Mouse (Mus musculus): ENCODE data around the gene Methig1. TPM values are rescaled to one million over a fixed set of nuclear protein-coding genes. Genes with fewer than 3 reads are reported as not detected.
"Not testable (repeated sequence)": the region's sequence is repeated elsewhere in the genome, so short reads cannot be mapped to it uniquely, and the experiment has no call there.

Methig1 gene
- polyA plus RNA-seq, 1 experiment: not detected

DNA sequence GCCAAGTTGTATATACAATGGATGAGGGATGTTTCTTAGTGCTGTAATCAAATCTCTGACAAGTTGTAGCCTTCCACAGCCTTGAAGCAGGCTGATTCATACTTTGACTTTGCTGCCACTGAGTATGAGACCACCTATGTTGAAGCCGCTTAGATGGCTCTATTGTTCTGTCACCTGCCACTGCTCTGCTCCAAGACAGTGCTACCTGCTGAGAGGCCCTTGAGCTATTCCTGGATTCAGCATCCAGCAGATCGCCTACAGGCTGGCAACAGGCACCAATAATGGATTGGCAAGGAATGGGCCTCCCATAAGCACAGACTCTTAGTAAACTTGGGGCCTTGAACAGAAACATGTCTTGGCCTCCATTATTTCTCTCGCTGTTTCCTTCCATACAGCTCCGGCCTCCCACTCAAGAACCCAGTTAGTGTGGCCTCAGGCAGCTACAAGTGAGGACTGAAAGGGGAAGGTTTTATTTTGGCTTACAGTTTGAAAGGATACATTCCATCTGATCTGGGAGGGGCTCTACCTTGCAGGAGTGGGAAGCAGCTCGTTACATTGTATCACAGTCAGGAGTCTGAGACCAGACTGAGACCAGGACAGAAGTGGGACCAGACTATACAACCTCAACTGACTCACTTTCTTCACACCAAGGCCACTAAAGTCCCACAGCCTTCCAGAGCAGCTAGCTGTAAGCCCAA is 38.4 kb upstream of the Methig1 start:
- H3K4me1 ChIP-seq (ENCODE audit: control insufficient read depth, insufficient read depth, insufficient read length, low read length): peaks cover 2% of the 10 kb centered on the region; the same call in 1 of the 2 replicates
- WGBS: 98% methylated on average over 5 of the region's 5 CpGs

DNA sequence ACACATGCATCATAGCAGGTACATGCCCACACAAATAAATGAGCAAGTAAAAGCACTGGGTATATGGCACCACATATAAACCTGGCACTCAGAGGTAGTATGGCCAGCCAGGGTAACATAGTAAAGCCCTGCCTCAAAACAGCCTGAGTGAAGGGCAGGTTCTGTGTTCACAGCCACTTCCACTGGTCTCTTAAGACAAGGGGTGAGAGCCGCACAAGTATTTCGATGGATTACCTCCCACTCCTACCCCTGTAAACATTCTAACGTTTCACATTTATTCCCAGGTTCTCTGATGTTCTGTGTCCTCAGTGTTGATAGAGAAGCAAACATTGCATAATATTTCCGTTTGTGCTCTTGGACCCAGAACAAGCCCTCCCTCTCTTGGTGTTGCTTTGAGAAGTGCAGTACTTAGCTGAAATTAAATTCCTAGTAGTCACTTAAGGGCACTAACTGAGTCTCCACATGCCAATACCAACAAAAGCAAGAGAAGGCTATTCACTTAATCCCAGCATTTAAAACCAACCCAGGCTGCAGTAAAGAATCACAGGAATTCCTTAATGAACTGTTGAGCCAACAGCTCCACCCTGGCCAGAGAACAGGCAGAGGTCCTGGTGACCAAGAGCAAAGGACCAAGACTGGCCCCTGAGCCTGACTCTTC is 34.8 kb upstream of the Methig1 start:
- not testable (repeated sequence) for H3K27me3 ChIP-seq (ENCODE audit: control insufficient read depth, insufficient read depth, low read length); H3K36me3 ChIP-seq (ENCODE audit: control insufficient read depth, insufficient read depth, low read length); H3K4me3 ChIP-seq (ENCODE audit: low read depth, low read length); H3K4me1 ChIP-seq (ENCODE audit: control insufficient read depth, insufficient read depth, insufficient read length, low read length)
- WGBS: 34% methylated on average over 4 of the region's 4 CpGs
- peak overlapping the region; percentile 40; the same call in 1 of the 2 replicates for H3K27ac ChIP-seq (ENCODE audit: insufficient read depth, low read depth, low read length)

More for the DNA sequence above, 38.4 kb upstream of the Methig1 start:
- no peak overlapping the region for H3K4me3 ChIP-seq (ENCODE audit: low read depth, low read length)
- TF ChIP-seq POLR2A (IDR thresholded peaks at IDR 0.05; ENCODE audit: low read depth, low read length) (no peak), CTCF (IDR thresholded peaks at IDR 0.05; ENCODE audit: extremely low read depth, insufficient read length, insufficient replicate concordance, low read depth, low read length) (no peak)
- no peaks in the 10 kb centered on the region for H3K27me3 ChIP-seq (ENCODE audit: control insufficient read depth, insufficient read depth, low read length)
- H3K36me3 ChIP-seq (ENCODE audit: control insufficient read depth, insufficient read depth, low read length): no peaks in the 10 kb centered on the region
- H3K27ac ChIP-seq (ENCODE audit: insufficient read depth, low read depth, low read length): no peak overlapping the region

DNA sequence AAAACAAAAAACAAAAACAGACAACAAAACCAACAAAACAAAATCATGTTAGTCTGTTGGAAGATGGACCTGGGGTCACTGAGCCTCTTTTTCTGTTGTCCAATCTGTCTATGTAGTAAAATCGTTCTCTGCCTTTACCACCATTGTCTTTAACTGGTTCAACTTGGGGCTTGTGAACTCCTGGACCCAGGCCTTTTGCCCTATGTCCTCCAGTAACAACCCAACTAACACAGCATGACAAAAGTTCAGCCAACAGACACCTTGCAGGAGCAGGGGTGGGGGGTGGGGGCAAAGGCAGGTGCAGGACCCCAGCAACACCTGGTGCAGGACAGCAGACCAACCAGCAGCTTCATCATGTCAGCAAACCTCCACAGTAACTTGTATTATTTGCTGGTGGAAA is 33.1 kb upstream of the Methig1 start:
- Histone ChIP-seq H3K27ac (ENCODE audit: insufficient read depth, low read depth, low read length) (no peak overlapping the region; the same call in 1 of the 2 replicates), H3K4me3 (ENCODE audit: low read depth, low read length) (no peak overlapping the region), H3K36me3 (ENCODE audit: control insufficient read depth, insufficient read depth, low read length) (no peaks in the 10 kb centered on the region), H3K4me1 (ENCODE audit: control insufficient read depth, insufficient read depth, insufficient read length, low read length) (no peaks in the 10 kb centered on the region), H3K27me3 (ENCODE audit: control insufficient read depth, insufficient read depth, low read length) (no peaks in the 10 kb centered on the region)
- WGBS: 80% methylated on average over 1 of the region's 1 CpGs
- TF ChIP-seq CTCF (IDR thresholded peaks at IDR 0.05; ENCODE audit: extremely low read depth, insufficient read length, insufficient replicate concordance, low read depth, low read length): no peak
- TF ChIP-seq POLR2A (IDR thresholded peaks at IDR 0.05; ENCODE audit: low read depth, low read length): no peak

DNA sequence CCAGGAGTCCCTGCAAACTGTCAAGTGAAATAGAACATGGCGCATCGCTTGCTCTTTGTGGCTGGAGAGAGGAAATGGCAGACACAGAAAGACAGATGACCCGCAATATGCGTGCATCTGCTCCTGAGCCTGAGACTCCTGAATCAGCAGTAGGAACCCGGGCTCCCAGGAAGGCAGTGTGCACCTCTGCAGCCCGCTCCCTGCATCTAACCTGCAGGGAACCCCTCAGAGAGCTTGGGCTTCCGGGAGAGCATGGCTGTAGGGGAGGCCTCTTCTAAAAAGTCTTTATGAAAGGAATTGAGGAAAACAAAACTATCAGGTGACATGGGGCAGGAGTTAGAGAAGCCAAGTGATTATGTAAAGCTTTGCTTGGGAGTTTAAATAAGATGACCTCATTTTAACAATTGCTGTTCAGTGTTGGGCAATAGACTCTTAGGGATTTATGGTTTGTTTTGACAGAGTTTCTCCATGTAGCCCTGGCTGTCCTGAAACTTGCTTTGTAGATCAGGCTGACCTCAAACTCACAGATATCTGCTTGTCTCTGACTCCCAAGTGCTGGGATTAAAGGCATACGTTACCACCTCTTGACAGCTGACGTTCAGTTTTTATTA is 32.5 kb upstream of the Methig1 start:
- Histone ChIP-seq H3K4me1 (ENCODE audit: control insufficient read depth, insufficient read depth, insufficient read length, low read length) (no peaks in the 10 kb centered on the region), H3K27me3 (ENCODE audit: control insufficient read depth, insufficient read depth, low read length) (no peaks in the 10 kb centered on the region), H3K4me3 (ENCODE audit: low read depth, low read length) (no peak overlapping the region), H3K36me3 (ENCODE audit: control insufficient read depth, insufficient read depth, low read length) (no peaks in the 10 kb centered on the region), H3K27ac (ENCODE audit: insufficient read depth, low read depth, low read length) (peak overlapping the region; percentile 36; the same call in 1 of the 2 replicates)
- 67% methylated on average over 9 of the region's 9 CpGs for WGBS
- TF ChIP-seq POLR2A (IDR thresholded peaks at IDR 0.05; ENCODE audit: low read depth, low read length): no peak
- TF ChIP-seq CTCF (IDR thresholded peaks at IDR 0.05; ENCODE audit: extremely low read depth, insufficient read length, insufficient replicate concordance, low read depth, low read length): no peak

DNA sequence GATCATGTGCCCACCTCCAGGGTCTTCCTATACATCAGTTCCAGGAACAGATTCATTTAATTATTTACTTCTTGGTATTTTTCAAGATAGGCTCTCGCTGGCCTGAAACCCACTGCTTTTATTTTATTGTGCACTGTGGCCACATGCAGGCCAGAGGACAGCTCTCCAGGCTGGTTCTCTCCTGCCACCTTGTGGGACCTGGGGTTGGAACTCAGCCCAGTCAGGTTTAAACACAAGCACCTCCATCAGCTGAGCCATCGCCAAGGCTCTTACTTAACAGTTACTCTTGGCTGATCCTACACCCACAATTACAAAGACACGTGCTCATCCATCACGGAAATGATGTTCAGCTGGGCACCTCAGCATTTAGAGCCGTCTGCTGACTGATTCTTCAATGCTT is 31.8 kb upstream of the Methig1 start:
- H3K27me3 ChIP-seq (ENCODE audit: control insufficient read depth, insufficient read depth, low read length): no peaks in the 10 kb centered on the region
- 43% methylated on average over 5 of the region's 5 CpGs for WGBS
- H3K4me3 ChIP-seq (ENCODE audit: low read depth, low read length): no peak overlapping the region
- H3K27ac ChIP-seq (ENCODE audit: insufficient read depth, low read depth, low read length): no peak overlapping the region
- H3K36me3 ChIP-seq (ENCODE audit: control insufficient read depth, insufficient read depth, low read length): no peaks in the 10 kb centered on the region
- no peaks in the 10 kb centered on the region for H3K4me1 ChIP-seq (ENCODE audit: control insufficient read depth, insufficient read depth, insufficient read length, low read length)
- TF ChIP-seq CTCF (IDR thresholded peaks at IDR 0.05; ENCODE audit: extremely low read depth, insufficient read length, insufficient replicate concordance, low read depth, low read length) (peak; percentile 29; the same call in 1 of the 2 replicates), POLR2A (IDR thresholded peaks at IDR 0.05; ENCODE audit: low read depth, low read length) (no peak)

DNA sequence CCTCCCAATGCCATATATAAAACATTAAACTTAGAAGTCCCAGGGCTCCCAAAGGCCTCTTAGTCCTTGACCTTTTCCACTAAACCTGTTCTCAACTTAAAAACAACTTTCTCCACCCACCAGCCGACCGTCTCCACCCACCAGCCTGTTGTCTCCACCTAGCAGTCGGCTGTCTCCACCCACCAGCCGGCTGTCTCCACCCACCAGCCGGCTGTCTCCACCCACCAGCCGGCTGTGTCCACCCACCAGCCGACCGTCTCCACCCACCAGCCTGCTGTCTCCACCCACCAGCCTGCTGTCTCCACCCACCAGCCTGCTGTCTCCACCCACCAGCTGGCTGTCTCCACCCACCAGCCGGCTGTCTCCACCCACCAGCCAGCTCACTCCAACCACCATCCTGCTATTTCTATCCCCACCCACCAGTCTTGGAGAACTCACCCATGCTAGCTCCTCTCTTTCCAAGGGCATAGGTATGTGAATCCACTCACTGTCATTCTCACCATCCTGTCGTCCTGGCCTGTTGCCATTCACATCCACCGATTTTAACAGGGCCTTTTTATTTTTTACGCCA is 28.8 kb upstream of the Methig1 start:
- no peaks in the 10 kb centered on the region for H3K27me3 ChIP-seq (ENCODE audit: control insufficient read depth, insufficient read depth, low read length)
- H3K36me3 ChIP-seq (ENCODE audit: control insufficient read depth, insufficient read depth, low read length): no peaks in the 10 kb centered on the region
- no peak overlapping the region for H3K27ac ChIP-seq (ENCODE audit: insufficient read depth, low read depth, low read length)
- no peaks in the 10 kb centered on the region for H3K4me1 ChIP-seq (ENCODE audit: control insufficient read depth, insufficient read depth, insufficient read length, low read length)
- H3K4me3 ChIP-seq (ENCODE audit: low read depth, low read length): no peak overlapping the region
- WGBS: 67% methylated on average over 12 of the region's 12 CpGs
- TF ChIP-seq POLR2A (IDR thresholded peaks at IDR 0.05; ENCODE audit: low read depth, low read length) (no peak), CTCF (IDR thresholded peaks at IDR 0.05; ENCODE audit: extremely low read depth, insufficient read length, insufficient replicate concordance, low read depth, low read length) (no peak)

DNA sequence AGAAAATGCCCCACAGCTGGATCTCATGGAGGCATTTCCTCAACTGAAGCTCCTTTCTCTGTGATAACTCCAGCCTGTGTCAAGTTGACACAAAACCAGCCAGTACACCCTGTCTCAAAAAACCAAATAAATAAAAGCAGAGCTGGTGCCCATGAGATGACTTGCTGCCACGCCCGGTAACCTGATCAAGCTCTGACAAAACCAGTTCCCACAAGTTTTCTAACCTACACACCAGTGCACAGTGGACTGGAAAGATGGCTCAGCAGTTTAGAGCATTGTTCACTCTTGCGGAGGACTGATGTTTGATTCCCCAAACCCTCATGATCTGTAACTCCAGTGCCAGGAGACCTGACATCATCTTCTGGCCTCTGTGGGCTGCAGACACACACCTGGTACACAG is 27.7 kb upstream of the Methig1 start:
- TF ChIP-seq CTCF (IDR thresholded peaks at IDR 0.05; ENCODE audit: extremely low read depth, insufficient read length, insufficient replicate concordance, low read depth, low read length) (no peak), POLR2A (IDR thresholded peaks at IDR 0.05; ENCODE audit: low read depth, low read length) (no peak)
- Histone ChIP-seq H3K4me1 (ENCODE audit: control insufficient read depth, insufficient read depth, insufficient read length, low read length) (no peaks in the 10 kb centered on the region), H3K4me3 (ENCODE audit: low read depth, low read length) (no peak overlapping the region), H3K36me3 (ENCODE audit: control insufficient read depth, insufficient read depth, low read length) (no peaks in the 10 kb centered on the region), H3K27me3 (ENCODE audit: control insufficient read depth, insufficient read depth, low read length) (no peaks in the 10 kb centered on the region), H3K27ac (ENCODE audit: insufficient read depth, low read depth, low read length) (no peak overlapping the region)
- 82% methylated on average over 3 of the region's 3 CpGs for WGBS

DNA sequence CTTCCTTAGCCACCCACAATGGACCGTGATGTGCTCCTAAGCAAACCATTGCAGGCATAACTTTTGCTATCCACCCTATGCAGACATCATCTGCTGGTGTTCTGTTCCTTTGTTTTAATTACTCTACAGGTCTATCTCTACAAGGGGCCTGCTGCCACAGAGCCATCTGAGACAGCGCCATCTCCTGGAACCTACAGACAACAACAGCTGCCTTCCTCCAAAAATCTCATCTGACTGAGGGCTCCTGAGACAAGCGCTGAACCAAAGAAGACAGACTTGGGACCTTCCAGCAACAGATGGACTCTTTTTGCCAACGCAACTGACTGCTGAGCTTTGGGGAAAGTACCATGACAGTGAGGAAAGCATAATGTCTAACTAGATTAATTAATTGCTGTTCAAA is 24.9 kb upstream of the Methig1 start:
- not testable (repeated sequence) for H3K4me3 ChIP-seq (ENCODE audit: low read depth, low read length); H3K27me3 ChIP-seq (ENCODE audit: control insufficient read depth, insufficient read depth, low read length); H3K27ac ChIP-seq (ENCODE audit: insufficient read depth, low read depth, low read length); H3K4me1 ChIP-seq (ENCODE audit: control insufficient read depth, insufficient read depth, insufficient read length, low read length); H3K36me3 ChIP-seq (ENCODE audit: control insufficient read depth, insufficient read depth, low read length)
- 79% methylated on average over 4 of the region's 4 CpGs for WGBS

DNA sequence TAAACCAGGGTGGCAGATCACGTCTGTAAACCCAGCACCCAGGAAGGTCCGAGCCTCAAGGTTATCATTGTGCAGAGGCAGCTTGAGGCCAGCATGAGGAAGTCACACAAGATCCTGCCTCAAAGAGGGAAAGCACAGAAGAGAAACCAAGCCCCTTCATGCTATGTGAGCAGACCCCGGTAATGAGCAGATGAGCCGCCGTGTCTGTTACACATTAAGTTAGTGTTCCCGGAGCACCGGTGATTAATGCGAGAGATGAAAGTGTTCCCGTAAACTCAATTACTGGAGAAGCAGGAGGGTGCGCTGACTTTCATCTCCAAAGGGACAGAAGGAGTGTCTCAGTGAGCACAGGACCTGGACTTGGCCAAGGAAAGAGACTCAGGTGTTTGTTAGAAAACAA is 23.6 kb upstream of the Methig1 start:
- not testable (repeated sequence) for H3K27me3 ChIP-seq (ENCODE audit: control insufficient read depth, insufficient read depth, low read length); H3K27ac ChIP-seq (ENCODE audit: insufficient read depth, low read depth, low read length); H3K36me3 ChIP-seq (ENCODE audit: control insufficient read depth, insufficient read depth, low read length); H3K4me3 ChIP-seq (ENCODE audit: low read depth, low read length); H3K4me1 ChIP-seq (ENCODE audit: control insufficient read depth, insufficient read depth, insufficient read length, low read length)
- WGBS: 78% methylated on average over 10 of the region's 10 CpGs
